Mouse (Mus musculus) hindbrain, embryonic 12.5 days (tissue): Measurements from ENCODE around the gene Frk. TPM values are rescaled to one million over a fixed set of nuclear protein-coding genes. Genes with fewer than 3 reads are reported as not detected.
"Not testable (repeated sequence)": the region's sequence is repeated elsewhere in the genome, so short reads cannot be mapped to it uniquely, and the experiment has no call there.

ENCODE experiments used
- ATAC-seq: fragments of 200-750 bp; cut with Nextera tagmentation; 2 replicates; pipeline ENCODE4 v1.8.0; 2017; ENCODE audit warnings: moderate TSS enrichment; ENCODE audit not compliant: low FRiP score
- H3K27ac ChIP-seq: fragments of 300-500 bp; sonication (generic); 2 replicates; pipeline ENCODE4 v1.5.1; 2016; ENCODE audit warnings: mild to moderate bottlenecking
- H3K27me3 ChIP-seq: fragments of 300-500 bp; sonication (generic); 2 replicates; pipeline ENCODE4 v1.6.1; 2016; ENCODE audit warnings: mild to moderate bottlenecking
- H3K36me3 ChIP-seq: fragments of 300-500 bp; sonication (generic); 2 replicates; pipeline ENCODE4 v1.6.1; 2016; ENCODE audit warnings: mild to moderate bottlenecking
- H3K4me1 ChIP-seq: fragments of 300-500 bp; sonication (generic); 2 replicates; pipeline ENCODE4 v1.6.1; 2016
- H3K4me2 ChIP-seq: fragments of 300-500 bp; sonication (generic); replicated peaks from 2 replicates; pipeline ENCODE4 v1.6.1; 2016; ENCODE audit warnings: mild to moderate bottlenecking
- H3K4me3 ChIP-seq: fragments of 300-500 bp; sonication (generic); 2 replicates; pipeline ENCODE4 v1.5.1; 2016; ENCODE audit warnings: mild to moderate bottlenecking
- H3K9ac ChIP-seq: fragments of 300-500 bp; sonication (generic); 2 replicates; pipeline ENCODE4 v1.6.1; 2016; ENCODE audit warnings: mild to moderate bottlenecking, moderate library complexity
- H3K9me3 ChIP-seq: fragments of 300-500 bp; sonication (generic); replicated peaks from 2 replicates; pipeline ENCODE4 v1.6.1; 2016; ENCODE audit warnings: mild to moderate bottlenecking
- WGBS: fragments of 180-500 bp; shearing (Covaris S2); methylation state at CpG from one replicate; pipeline ENCODE4 v1.1.7; 2016; 5-methylcytosine and 5-hydroxymethylcytosine counted together
- polyA plus RNA-seq: library from polyadenylated mRNA; unstranded; fragments of >200 nt; fragmentation: Nextera tagmentation; extraction: Ambion mirVana; gene quantifications from 2 replicates; pipeline ENCODE4 v1.2.1, GENCODE M21; 2016

Frk gene
- polyA plus RNA-seq, 1 experiment from 2014 or later: 3.3 TPM

- Histone ChIP-seq H3K9me3 (no peaks in the 10 kb centered on the region), H3K9ac (no peak overlapping the region), H3K4me2 (no peak overlapping the region), H3K27me3 (no peaks in the 10 kb centered on the region), H3K4me1 (peaks cover 3% of the 10 kb centered on the region; the same call in 1 of the 2 replicates), H3K27ac (0 out of 2 replicates have a peak overlapping the region, but pooled peaks have one; percentile 5), H3K36me3 (no peaks in the 10 kb centered on the region), H3K4me3 (no peak overlapping the region)
- ATAC-seq: no peak
- WGBS: 45% methylated on average over 4 of the region's 4 CpGs
Observed at GRCm38 (mm10) chr10:34512551-34512950, 29.4 kb downstream of the Frk start.

GRCm38 (mm10) chr10:34525598-34525997 lies 42.4 kb downstream of the Frk start:
- no peaks in the 10 kb centered on the region for H3K36me3 ChIP-seq
- H3K4me1 ChIP-seq: no peaks in the 10 kb centered on the region
- H3K9me3 ChIP-seq: no peaks in the 10 kb centered on the region
- H3K9ac ChIP-seq: no peak overlapping the region
- 84% methylated on average over 1 of the region's 1 CpGs for WGBS
- no peak for ATAC-seq
- H3K27me3 ChIP-seq: no peaks in the 10 kb centered on the region
- H3K4me3 ChIP-seq: no peak overlapping the region
- H3K27ac ChIP-seq: no peak overlapping the region
- no peak overlapping the region for H3K4me2 ChIP-seq

GRCm38 (mm10) chr10:34531766-34532165 lies 48.6 kb downstream of the Frk start:
- no peaks in the 10 kb centered on the region for H3K4me1 ChIP-seq
- H3K27ac ChIP-seq: no peak overlapping the region
- H3K27me3 ChIP-seq: no peaks in the 10 kb centered on the region
- H3K4me2 ChIP-seq: no peak overlapping the region
- no peak for ATAC-seq
- 63% methylated on average over 1 of the region's 1 CpGs for WGBS
- H3K4me3 ChIP-seq: no peak overlapping the region
- no peak overlapping the region for H3K9ac ChIP-seq
- H3K36me3 ChIP-seq: no peaks in the 10 kb centered on the region
- no peaks in the 10 kb centered on the region for H3K9me3 ChIP-seq

- 91% methylated on average over 1 of the region's 1 CpGs for WGBS
- Histone ChIP-seq H3K9me3 (no peaks in the 10 kb centered on the region), H3K4me2 (no peak overlapping the region), H3K36me3 (no peaks in the 10 kb centered on the region), H3K4me3 (no peak overlapping the region), H3K4me1 (no peaks in the 10 kb centered on the region), H3K27me3 (no peaks in the 10 kb centered on the region), H3K27ac (no peak overlapping the region), H3K9ac (no peak overlapping the region)
- no peak for ATAC-seq
Observed at GRCm38 (mm10) chr10:34532507-34532906, 49.3 kb downstream of the Frk start.

GRCm38 (mm10) chr10:34540687-34541086 lies 57.5 kb downstream of the Frk start:
- Histone ChIP-seq H3K27ac (no peak overlapping the region), H3K9ac (no peak overlapping the region), H3K4me2 (no peak overlapping the region), H3K36me3 (no peaks in the 10 kb centered on the region), H3K9me3 (no peaks in the 10 kb centered on the region), H3K4me3 (no peak overlapping the region), H3K27me3 (no peaks in the 10 kb centered on the region), H3K4me1 (no peaks in the 10 kb centered on the region)
- no peak for ATAC-seq
- WGBS: 90% methylated on average over 2 of the region's 2 CpGs

- WGBS: 88% methylated on average over 3 of the region's 3 CpGs
- ATAC-seq: no peak
- Histone ChIP-seq H3K9me3 (no peaks in the 10 kb centered on the region), H3K4me3 (no peak overlapping the region), H3K27me3 (no peaks in the 10 kb centered on the region), H3K4me1 (no peaks in the 10 kb centered on the region), H3K27ac (no peak overlapping the region), H3K9ac (no peak overlapping the region), H3K4me2 (no peak overlapping the region), H3K36me3 (no peaks in the 10 kb centered on the region)
Observed at GRCm38 (mm10) chr10:34541717-34542490, 58.7 kb downstream of the Frk start.

GRCm38 (mm10) chr10:34550612-34551011 lies 67.4 kb downstream of the Frk start:
- Histone ChIP-seq H3K4me2 (no peak overlapping the region), H3K9ac (no peak overlapping the region), H3K27ac (no peak overlapping the region), H3K36me3 (no peaks in the 10 kb centered on the region), H3K9me3 (no peaks in the 10 kb centered on the region), H3K4me3 (no peak overlapping the region), H3K27me3 (no peaks in the 10 kb centered on the region), H3K4me1 (no peaks in the 10 kb centered on the region)
- WGBS: 63% methylated on average over 5 of the region's 5 CpGs
- ATAC-seq: peak; percentile 86

- WGBS: 78% methylated on average over 5 of the region's 5 CpGs
- Histone ChIP-seq H3K4me3 (no peak overlapping the region), H3K4me1 (no peaks in the 10 kb centered on the region), H3K4me2 (no peak overlapping the region), H3K27ac (no peak overlapping the region), H3K27me3 (no peaks in the 10 kb centered on the region), H3K9me3 (no peaks in the 10 kb centered on the region), H3K9ac (no peak overlapping the region), H3K36me3 (no peaks in the 10 kb centered on the region)
- no peak for ATAC-seq
Observed at GRCm38 (mm10) chr10:34551636-34552035, 68.4 kb downstream of the Frk start.

- Histone ChIP-seq H3K27me3 (no peaks in the 10 kb centered on the region), H3K36me3 (no peaks in the 10 kb centered on the region), H3K4me2 (no peak overlapping the region), H3K4me3 (no peak overlapping the region), H3K9me3 (no peaks in the 10 kb centered on the region), H3K9ac (no peak overlapping the region), H3K27ac (no peak overlapping the region), H3K4me1 (no peaks in the 10 kb centered on the region)
- no peak for ATAC-seq
- WGBS: 94% methylated on average over 1 of the region's 1 CpGs
Observed at GRCm38 (mm10) chr10:34563518-34564176, 80.4 kb downstream of the Frk start.

- Histone ChIP-seq H3K36me3 (no peaks in the 10 kb centered on the region), H3K9me3 (no peaks in the 10 kb centered on the region), H3K27me3 (no peaks in the 10 kb centered on the region), H3K27ac (no peak overlapping the region), H3K4me1 (no peaks in the 10 kb centered on the region), H3K4me2 (no peak overlapping the region), H3K9ac (no peak overlapping the region), H3K4me3 (no peak overlapping the region)
- ATAC-seq: no peak
Observed at GRCm38 (mm10) chr10:34615474-34615873, 132.3 kb downstream of the Frk start.

GRCm38 (mm10) chr10:34617216-34617615 lies 134.0 kb downstream of the Frk start:
- H3K4me3 ChIP-seq: no peak overlapping the region
- no peaks in the 10 kb centered on the region for H3K36me3 ChIP-seq
- no peaks in the 10 kb centered on the region for H3K4me1 ChIP-seq
- no peak overlapping the region for H3K27ac ChIP-seq
- H3K9ac ChIP-seq: no peak overlapping the region
- no peaks in the 10 kb centered on the region for H3K9me3 ChIP-seq
- no peak for ATAC-seq
- no peaks in the 10 kb centered on the region for H3K27me3 ChIP-seq
- 51% methylated on average over 2 of the region's 2 CpGs for WGBS
- H3K4me2 ChIP-seq: no peak overlapping the region

GRCm38 (mm10) chr10:34618490-34618889 lies 135.3 kb downstream of the Frk start:
- 63% methylated on average over 3 of the region's 3 CpGs for WGBS
- no peak overlapping the region for H3K4me3 ChIP-seq
- H3K27me3 ChIP-seq: no peaks in the 10 kb centered on the region
- H3K9me3 ChIP-seq: no peaks in the 10 kb centered on the region
- H3K4me1 ChIP-seq: no peaks in the 10 kb centered on the region
- ATAC-seq: no peak
- H3K9ac ChIP-seq: no peak overlapping the region
- no peak overlapping the region for H3K27ac ChIP-seq
- no peak overlapping the region for H3K4me2 ChIP-seq
- H3K36me3 ChIP-seq: no peaks in the 10 kb centered on the region

GRCm38 (mm10) chr10:34620540-34620939 lies 137.3 kb downstream of the Frk start:
- H3K27ac ChIP-seq, ATAC-seq, H3K27me3 ChIP-seq, H3K4me2 ChIP-seq, H3K9me3 ChIP-seq, H3K36me3 ChIP-seq, H3K4me1 ChIP-seq, H3K9ac ChIP-seq, H3K4me3 ChIP-seq: not testable (repeated sequence)
- 83% methylated on average over 8 of the region's 8 CpGs for WGBS
